Mouse (Mus musculus): Measurements from ENCODE around the gene Phactr1.

DNA sequence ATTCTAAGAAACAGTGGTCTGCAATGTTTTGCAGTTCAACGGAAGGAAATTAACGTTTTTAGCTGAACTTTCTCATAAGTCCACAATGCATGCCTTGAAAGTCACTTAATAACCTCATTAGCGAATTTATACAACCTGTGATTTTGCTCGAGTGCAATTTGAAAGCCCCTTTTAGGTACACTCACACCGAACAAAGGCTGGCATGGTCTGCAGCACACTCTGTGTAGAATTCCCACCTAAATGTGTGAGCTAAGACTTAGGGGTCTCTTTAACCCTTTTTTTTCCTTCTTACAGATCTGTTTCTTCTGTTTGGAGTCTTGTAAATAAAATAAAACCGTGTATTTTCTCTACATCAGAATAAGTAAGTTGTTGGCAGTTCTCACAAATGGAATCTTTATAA is 335.3 kb downstream of the Phactr1 start:
- TF ChIP-seq CTCF (IDR thresholded peaks at IDR 0.05; ENCODE audit: borderline replicate concordance, insufficient read depth, low read depth, low read length), result no peak
- TF ChIP-seq POLR2A (IDR thresholded peaks at IDR 0.05; ENCODE audit: borderline replicate concordance, insufficient read depth, low read length), result no peak

Measured in cerebellum, adult 2 months (tissue).